Mouse (Mus musculus) thymus, adult 2 months (tissue): ENCODE measurements at regions not wholly inside any gene's neighbourhood (a gene's known extent, or its start where the extent isn't known, plus 50 kb on each side); places are given as distances from the start of the nearest gene placed in this dataset.

Source experiments
- CTCF ChIP-seq: fragments of 200-500 bp; IDR thresholded peaks from 2 replicates; pipeline ENCODE4 v1.5.1; 2012; ENCODE audit warnings: mild to moderate bottlenecking, control low read depth, low read length, moderate library complexity, borderline replicate concordance; ENCODE audit not compliant: control insufficient read depth, poor library complexity, insufficient read depth; ENCODE audit errors: extremely low read depth
- POLR2A ChIP-seq: fragments of 200-500 bp; IDR thresholded peaks from 2 replicates; pipeline ENCODE4 v1.6.1; 2012; ENCODE audit warnings: mild to moderate bottlenecking, low read length, control low read depth, moderate library complexity; ENCODE audit not compliant: control insufficient read depth, poor library complexity, insufficient read depth; ENCODE audit errors: extremely low read depth

- no peak for TF ChIP-seq CTCF
- TF ChIP-seq POLR2A, result no peak
Observed at GRCm38 (mm10) chr6:89157501-89157900, 204.9 kb downstream of the Plxna1 start.
